ENCODE assay signal across 9 mouse cellular contexts in genomic region chrX:106043863-106044617, GRCm38 (mm10). TPM values are rescaled to one million over a fixed set of nuclear protein-coding genes. Genes with fewer than 3 reads are reported as not detected.
DNase-seq lines count a peak whose midpoint lies in the region; ATAC-seq lines count a peak whose summit lies in the region.
"Had no signal": no experiment of that assay in that cellular context is flagged by ENCODE, and none has a peak within 500 bp of the region (broad histone marks: within the 10 kb centered on the region; RNA-seq: fewer than 3 reads in every experiment).

No protein-coding gene starts in this region.

- ATAC-seq in forebrain, embryonic 16.5 days, result peak; percentile 68; the same call in 1 of the 2 replicates
- no peak for ATAC-seq in forebrain, embryonic 15.5 days (replicated peaks)
- no peak for ATAC-seq in neural tube, embryonic 15.5 days (ENCODE audit: low FRiP score)
- no peak for ATAC-seq in hindbrain, embryonic 16.5 days
- no peak for ATAC-seq in cerebellum, adult (ENCODE audit: insufficient number of reproducible peaks, low FRiP score, low TSS enrichment)

- no peak overlapping the region for H3K27ac ChIP-seq in forebrain, embryonic 16.5 days (ENCODE audit: low read length)
- no peak overlapping the region for H3K27ac ChIP-seq in forebrain, embryonic 15.5 days (replicated peaks)
- 0 out of 2 replicates have a peak overlapping the region, but pooled peaks have one; percentile 23 for H3K27ac ChIP-seq in neural tube, embryonic 15.5 days (replicated peaks)
- no peak overlapping the region for H3K27ac ChIP-seq in hindbrain, embryonic 16.5 days (ENCODE audit: low read depth, low read length)
- H3K27ac ChIP-seq: left cerebral cortex, adult 2 months had no signal

- H3K4me3 ChIP-seq in forebrain, embryonic 16.5 days (replicated peaks; ENCODE audit: low read length), result no peak overlapping the region
- H3K4me3 ChIP-seq in forebrain, embryonic 15.5 days, result no peak overlapping the region
- no peak overlapping the region for H3K4me3 ChIP-seq in neural tube, embryonic 15.5 days (replicated peaks)
- no peak overlapping the region for H3K4me3 ChIP-seq in hindbrain, embryonic 16.5 days (ENCODE audit: low read length)
- H3K4me3 ChIP-seq: left cerebral cortex, adult 2 months had no signal

- DNase-seq in neural tube, embryonic 10.5 days (ENCODE audit: extremely low spot score, low spot score), result no peak
- peak; percentile 23 for DNase-seq in layer of hippocampus, adult 9-11 months
- no peak for DNase-seq in testis, postnatal 10 days (ENCODE audit: low spot score)

- no peak overlapping the region for H3K4me2 ChIP-seq in forebrain, embryonic 16.5 days (ENCODE audit: low read length)
- no peak overlapping the region for H3K4me2 ChIP-seq in forebrain, embryonic 15.5 days (replicated peaks)
- H3K4me2 ChIP-seq in neural tube, embryonic 15.5 days, result no peak overlapping the region
- H3K4me2 ChIP-seq in hindbrain, embryonic 16.5 days (ENCODE audit: low read length), result no peak overlapping the region

- no peaks in the 10 kb centered on the region for H3K27me3 ChIP-seq in forebrain, embryonic 16.5 days (replicated peaks; ENCODE audit: control insufficient read depth, insufficient read depth, low read length)
- no peaks in the 10 kb centered on the region for H3K27me3 ChIP-seq in forebrain, embryonic 15.5 days
- H3K27me3 ChIP-seq in neural tube, embryonic 15.5 days (replicated peaks), result 0 out of 2 replicates have a peak, but pooled peaks cover 2% of the 10 kb centered on the region
- no peaks in the 10 kb centered on the region for H3K27me3 ChIP-seq in hindbrain, embryonic 16.5 days (replicated peaks; ENCODE audit: control insufficient read depth, insufficient read depth, low read length)

- no peak overlapping the region for H3K9ac ChIP-seq in forebrain, embryonic 16.5 days (replicated peaks; ENCODE audit: low read depth, low read length)
- H3K9ac ChIP-seq in forebrain, embryonic 15.5 days (replicated peaks), result no peak overlapping the region
- no peak overlapping the region for H3K9ac ChIP-seq in neural tube, embryonic 15.5 days (replicated peaks)
- no peak overlapping the region for H3K9ac ChIP-seq in hindbrain, embryonic 16.5 days (ENCODE audit: low read depth, low read length)

- no peaks in the 10 kb centered on the region for H3K9me3 ChIP-seq in forebrain, embryonic 16.5 days (ENCODE audit: control insufficient read depth, low read length)
- H3K9me3 ChIP-seq in forebrain, embryonic 15.5 days, result no peaks in the 10 kb centered on the region
- H3K9me3 ChIP-seq in neural tube, embryonic 15.5 days (replicated peaks), result no peaks in the 10 kb centered on the region
- no peaks in the 10 kb centered on the region for H3K9me3 ChIP-seq in hindbrain, embryonic 16.5 days (ENCODE audit: control insufficient read depth, low read length)

- no peaks in the 10 kb centered on the region for H3K36me3 ChIP-seq in forebrain, embryonic 16.5 days (ENCODE audit: control insufficient read depth, insufficient read depth)
- no peaks in the 10 kb centered on the region for H3K36me3 ChIP-seq in forebrain, embryonic 15.5 days
- no peaks in the 10 kb centered on the region for H3K36me3 ChIP-seq in neural tube, embryonic 15.5 days
- H3K36me3 ChIP-seq in hindbrain, embryonic 16.5 days (ENCODE audit: control insufficient read depth, insufficient read depth, low read length), result no peaks in the 10 kb centered on the region

- WGBS in forebrain, embryonic 16.5 days, result 39% methylated on average over 8 of the region's 8 CpGs
- WGBS in forebrain, embryonic 15.5 days, result 45% methylated on average over 8 of the region's 8 CpGs
- 47% methylated on average over 8 of the region's 8 CpGs for WGBS in neural tube, embryonic 15.5 days
- WGBS in hindbrain, embryonic 16.5 days, result 53% methylated on average over 8 of the region's 8 CpGs

- H3K4me1 ChIP-seq in forebrain, embryonic 16.5 days (replicated peaks; ENCODE audit: control insufficient read depth, insufficient read depth, low read length), result peaks cover 8% of the 10 kb centered on the region
- H3K4me1 ChIP-seq in forebrain, embryonic 15.5 days, result 0 out of 2 replicates have a peak, but pooled peaks cover 5% of the 10 kb centered on the region
- H3K4me1 ChIP-seq in neural tube, embryonic 15.5 days, result no peaks in the 10 kb centered on the region; the same call in 1 of the 2 replicates
- H3K4me1 ChIP-seq in hindbrain, embryonic 16.5 days (ENCODE audit: control insufficient read depth, insufficient read depth, low read depth, low read length), result no peaks in the 10 kb centered on the region

RNA-seq across cellular contexts. Expression of gene Atp7a, which starts 17.0 kb away (rescaled TPM):
- polyA plus RNA-seq in forebrain, embryonic 16.5 days (2015; fragmentation: Nextera tagmentation; extraction: Ambion mirVana), result 17.6 and 20.7 TPM in 2 replicates
- 16.5 and 17.6 TPM in 2 replicates for polyA plus RNA-seq in forebrain, embryonic 15.5 days (2015; fragmentation: Nextera tagmentation; extraction: Ambion mirVana)
- 9.5 and 11.8 TPM in 2 replicates for polyA plus RNA-seq in neural tube, embryonic 15.5 days (2015; fragmentation: Nextera tagmentation; extraction: Ambion mirVana)
- polyA plus RNA-seq in hindbrain, embryonic 16.5 days (2015; fragmentation: Nextera tagmentation; extraction: Ambion mirVana), result 10.2 and 13.4 TPM in 2 replicates

RNA-seq across cellular contexts. Expression of gene Cox7b, which starts 28.5 kb away (rescaled TPM):
- 299 and 304 TPM in 2 replicates for polyA plus RNA-seq in forebrain, embryonic 16.5 days (2015; fragmentation: Nextera tagmentation; extraction: Ambion mirVana)
- polyA plus RNA-seq in forebrain, embryonic 15.5 days (2015; fragmentation: Nextera tagmentation; extraction: Ambion mirVana), result 339 and 347 TPM in 2 replicates
- 449 and 530 TPM in 2 replicates for polyA plus RNA-seq in neural tube, embryonic 15.5 days (2015; fragmentation: Nextera tagmentation; extraction: Ambion mirVana)
- 384 and 412 TPM in 2 replicates for polyA plus RNA-seq in hindbrain, embryonic 16.5 days (2015; fragmentation: Nextera tagmentation; extraction: Ambion mirVana)

RNA-seq across cellular contexts. Expression of gene Magt1, which starts 32.3 kb away (rescaled TPM):
- 22.6 and 25.2 TPM in 2 replicates for polyA plus RNA-seq in forebrain, embryonic 16.5 days (2015; fragmentation: Nextera tagmentation; extraction: Ambion mirVana)
- polyA plus RNA-seq in forebrain, embryonic 15.5 days (2015; fragmentation: Nextera tagmentation; extraction: Ambion mirVana), result 22.2 and 23.9 TPM in 2 replicates
- polyA plus RNA-seq in neural tube, embryonic 15.5 days (2015; fragmentation: Nextera tagmentation; extraction: Ambion mirVana), result 20.0 and 28.4 TPM in 2 replicates
- 21.4 and 22.7 TPM in 2 replicates for polyA plus RNA-seq in hindbrain, embryonic 16.5 days (2015; fragmentation: Nextera tagmentation; extraction: Ambion mirVana)
